Mouse (Mus musculus): Measurements from ENCODE around the gene Spata32.

- no peak for TF ChIP-seq CTCF (IDR thresholded peaks at IDR 0.05; ENCODE audit: insufficient read depth, low read depth, low read length)
- TF ChIP-seq POLR2A (IDR thresholded peaks at IDR 0.05; ENCODE audit: insufficient read depth, low read depth, low read length), result no peak
These were observed at the start of gene Spata32 for GRCm38 (mm10) chr11:103217790-103218516.

Data from olfactory bulb, adult 2 months (tissue).